Mouse (Mus musculus) liver, adult 10 weeks (tissue): ENCODE results near the gene Ovca2. TPM values are rescaled to one million over a fixed set of nuclear protein-coding genes. Genes with fewer than 3 reads are reported as not detected.

ENCODE experiments used
- polyA plus RNA-seq: library from polyadenylated mRNA; stranded (reverse); fragments of 350-450 nt; fragmentation: Illumina TruSeq; extraction: RNeasy Lipid Tissue Mini Kit (QIAGEN cat#74804); gene quantifications from one replicate; pipeline ENCODE4 v1.2.3, GENCODE M21; 2014; ENCODE audit warnings: low read depth, low replicate concordance

The Ovca2 gene
- 10.2 TPM for polyA plus RNA-seq

DNA sequence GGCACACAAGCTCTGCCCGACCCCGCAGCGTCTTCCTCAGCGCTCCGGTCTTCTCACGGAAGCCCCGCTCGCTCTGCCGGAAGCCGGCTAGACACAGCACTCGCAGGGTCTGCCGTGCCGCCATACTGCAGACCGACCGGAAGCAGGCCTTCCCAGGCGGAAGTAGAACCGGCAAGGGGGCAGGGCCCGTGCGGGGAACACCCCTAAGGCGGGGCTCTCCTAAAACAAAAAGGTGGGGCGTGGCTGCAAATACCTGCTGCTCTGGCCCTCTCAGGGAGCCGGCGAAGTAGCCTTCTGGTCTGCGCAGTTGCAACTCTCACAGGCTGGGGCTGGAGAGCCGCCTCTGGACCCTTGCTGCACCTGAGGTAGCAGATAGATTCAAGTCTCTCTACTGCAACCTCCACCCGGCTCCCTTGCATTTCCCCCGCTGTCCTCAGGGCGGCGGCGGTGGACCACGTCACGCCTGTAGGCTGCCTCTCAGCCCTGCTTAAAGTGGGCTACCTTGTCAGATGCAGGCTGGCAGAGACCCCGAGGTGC is at the start of gene Ovca2:
Gene Ovca2 (minus strand): TSS at position 164 of the 537 bp plus-strand sequence.

DNA sequence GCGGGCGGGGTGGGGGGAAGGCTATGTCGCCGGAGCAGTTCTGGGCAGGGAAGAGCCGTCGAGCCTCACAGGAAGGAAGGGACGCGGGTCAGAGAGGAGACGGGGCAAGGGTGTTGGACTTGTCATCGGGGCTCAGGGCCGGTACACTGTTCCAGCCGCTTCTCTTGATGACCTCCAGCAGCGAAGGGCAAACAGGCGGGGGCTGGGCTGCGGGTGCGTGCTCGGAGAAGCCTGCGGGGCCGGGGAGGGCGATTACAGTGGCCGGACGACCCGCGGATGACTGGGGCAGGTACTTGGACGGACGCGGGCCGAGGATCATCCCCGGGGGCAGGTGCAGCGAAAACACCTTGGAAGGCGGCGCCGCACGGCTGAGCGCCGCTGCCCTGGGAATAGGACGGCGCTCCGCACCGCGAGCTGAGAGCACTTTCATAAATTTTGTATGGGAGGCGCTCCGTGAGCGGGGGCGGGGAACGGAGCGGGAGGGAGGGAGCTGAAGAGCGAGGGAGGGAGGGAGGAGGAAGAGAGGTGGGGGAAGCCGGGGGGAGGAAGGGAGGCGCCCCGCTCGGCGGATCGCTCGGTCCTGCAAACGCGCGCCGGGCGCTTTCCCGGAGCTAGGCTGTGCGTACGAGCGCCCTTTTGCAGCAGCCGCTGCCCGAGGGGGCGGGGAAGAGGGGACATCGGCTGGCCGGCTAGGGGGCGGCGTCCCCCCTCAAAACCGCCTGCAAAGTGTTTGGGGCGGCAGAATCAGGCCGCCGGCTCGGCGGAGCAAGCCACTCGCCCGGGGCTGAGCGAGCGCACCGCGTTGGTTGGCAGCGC is 14.8 kb upstream of the Ovca2 start, which contains the start of gene Rtn4rl1:
Gene Rtn4rl1 (plus strand): TSS at position 528 of the 816 bp plus-strand sequence.

DNA sequence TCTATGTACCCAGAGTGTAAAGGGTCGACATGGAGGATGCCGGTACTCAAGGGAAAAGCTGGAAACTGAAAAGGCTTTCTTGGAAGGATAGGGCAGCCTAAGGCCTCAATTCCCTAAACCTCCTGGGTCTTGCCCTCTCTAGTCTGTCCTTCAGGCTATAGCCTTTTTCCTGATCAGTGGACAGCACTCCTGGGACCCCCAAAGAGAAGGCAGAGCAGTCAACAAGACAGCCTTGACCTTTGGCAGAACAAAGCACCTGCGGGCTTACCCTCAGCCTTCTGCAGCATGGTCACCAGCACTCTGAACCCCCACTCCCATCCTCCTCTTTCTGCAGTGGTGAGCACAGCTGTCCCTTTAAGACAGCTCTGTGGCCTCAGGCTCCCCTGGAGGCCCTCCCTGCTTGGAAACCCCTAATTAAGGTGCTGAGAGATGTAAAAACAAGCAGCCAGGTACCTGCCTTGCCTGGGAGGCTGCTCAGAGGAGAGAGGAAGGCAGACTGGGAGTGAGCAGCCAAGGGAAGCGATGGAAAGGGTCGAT is 12.3 kb upstream of the Ovca2 start, which contains the start of gene Dph1:
Gene Dph1 (minus strand): TSS at position 337 of the 537 bp plus-strand sequence.

DNA sequence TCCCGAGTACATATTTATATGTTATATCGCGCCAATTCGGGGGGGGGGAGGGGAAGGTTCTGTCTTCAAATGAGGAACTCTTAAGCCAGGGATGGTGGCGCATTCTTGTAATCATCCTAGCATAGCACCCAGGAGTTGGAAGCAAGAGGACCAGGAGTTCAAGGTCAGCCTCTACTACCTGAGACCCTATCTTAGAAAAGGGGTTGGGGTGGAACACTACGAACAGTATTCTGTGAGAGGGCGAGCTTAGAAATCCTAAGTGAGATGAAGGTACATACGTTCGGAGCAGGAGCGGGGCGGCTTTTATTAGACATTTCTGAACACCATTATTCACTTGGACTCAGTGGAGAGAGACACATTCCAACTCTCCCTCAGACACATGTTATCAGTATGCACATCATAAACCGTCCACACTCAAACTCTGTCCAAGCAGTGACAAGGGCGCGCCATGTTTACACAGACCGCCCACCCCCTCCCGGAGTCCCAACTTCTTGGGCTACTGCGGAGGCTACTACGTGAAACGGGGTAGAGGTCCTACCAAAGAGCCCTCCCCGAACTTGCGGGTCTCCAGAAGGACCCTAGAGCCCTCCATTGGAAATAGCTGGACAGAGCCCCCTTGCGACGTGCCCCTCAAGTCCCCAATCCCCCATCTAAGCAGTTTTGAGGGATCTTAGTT is 9.1 kb downstream of the Ovca2 start, which contains the start of gene Hic1:
Gene Hic1 (minus strand): TSS at position 115 of the 676 bp plus-strand sequence.

Other genes with a start within 250 kb of the Ovca2 start
- not detected for gene Hic1, start 9.3 kb downstream of the Ovca2 start, polyA plus RNA-seq
- gene Dph1, start 12.4 kb upstream of the Ovca2 start, polyA plus RNA-seq = 3.1 TPM
- 2.3 TPM for gene Rtn4rl1, start 14.9 kb upstream of the Ovca2 start, polyA plus RNA-seq
- gene Rpa1, start 169.5 kb upstream of the Ovca2 start, polyA plus RNA-seq = 17.9 TPM
- 1.7 TPM for gene Smyd4, start 169.6 kb upstream of the Ovca2 start, polyA plus RNA-seq
- gene Serpinf1, start 243.9 kb upstream of the Ovca2 start, polyA plus RNA-seq = 250 TPM